Mouse (Mus musculus) hindbrain, postnatal 0 days (tissue): ENCODE measurements around the gene Card19. TPM values are rescaled to one million over a fixed set of nuclear protein-coding genes. Genes with fewer than 3 reads are reported as not detected.

Source experiments
- ATAC-seq: fragments of 200-750 bp; cut with Nextera tagmentation; 2 replicates; pipeline ENCODE4 v1.8.0; 2017; ENCODE audit warnings: mild to moderate bottlenecking, moderate TSS enrichment, moderate library complexity
- DNase-seq: peaks from one replicate; pipeline ENCODE4 v3.0.0-alpha.2; 2015; ENCODE audit warnings: low spot score
- H3K27ac ChIP-seq: fragments of 300-500 bp; sonication (generic); 2 replicates; pipeline ENCODE4 v1.5.1; 2014; ENCODE audit warnings: mild to moderate bottlenecking
- H3K27me3 ChIP-seq: fragments of 300-500 bp; sonication (generic); 2 replicates; pipeline ENCODE4 v1.6.1; 2014; ENCODE audit warnings: low read length, mixed read lengths; ENCODE audit not compliant: insufficient read depth
- H3K36me3 ChIP-seq: fragments of 300-500 bp; sonication (generic); 2 replicates; pipeline ENCODE4 v1.6.1; 2014; ENCODE audit warnings: low read length, mixed read lengths; ENCODE audit not compliant: insufficient read depth
- H3K4me1 ChIP-seq: fragments of 300-500 bp; sonication (generic); 2 replicates; pipeline ENCODE4 v1.6.1; 2014; ENCODE audit warnings: antibody characterized with exemption, low read length, mixed read lengths; ENCODE audit not compliant: insufficient read depth
- H3K4me2 ChIP-seq: fragments of 300-500 bp; sonication (generic); 2 replicates; pipeline ENCODE4 v1.6.1; 2014; ENCODE audit warnings: low read depth, mild to moderate bottlenecking, low read length, moderate library complexity, mixed read lengths
- H3K4me3 ChIP-seq: fragments of 300-500 bp; sonication (generic); 2 replicates; pipeline ENCODE4 v1.5.1; 2014; ENCODE audit warnings: low read length
- H3K9ac ChIP-seq: fragments of 300-500 bp; sonication (generic); replicated peaks from 2 replicates; pipeline ENCODE4 v1.6.1; 2014; ENCODE audit warnings: mild to moderate bottlenecking, low read length, moderate library complexity, mixed read lengths
- H3K9me3 ChIP-seq: fragments of 300-500 bp; sonication (generic); 2 replicates; pipeline ENCODE4 v1.6.1; 2016; ENCODE audit warnings: low read length, mixed read lengths
- CTCF ChIP-seq: IDR thresholded peaks from 2 replicates; pipeline ENCODE4 v1.5.1; 2016; ENCODE audit warnings: antibody characterized with exemption, control low read depth, low read depth
- WGBS: fragments of 180-500 bp; shearing (Covaris S2); extraction: QIAGEN DNeasy Blood & Tissue Kit; methylation state at CpG from one replicate; pipeline ENCODE4 v1.1.7; 2014; 5-methylcytosine and 5-hydroxymethylcytosine counted together
- polyA plus RNA-seq: library from polyadenylated mRNA; unstranded; fragments of >200 nt; fragmentation: Nextera tagmentation; extraction: Ambion mirVana; gene quantifications from 2 replicates; pipeline ENCODE4 v1.2.1, GENCODE M21; 2015
- total RNA-seq: library from RNA; depleted of rRNA; stranded (reverse); fragments of >200 nt; gene quantifications from 2 replicates; pipeline ENCODE4 v1.2.3, GENCODE M21; 2014

The Card19 gene
- total and polyA plus RNA-seq, 2 experiments from 2014 or later: 18.4 to 49.6 TPM

DNA sequence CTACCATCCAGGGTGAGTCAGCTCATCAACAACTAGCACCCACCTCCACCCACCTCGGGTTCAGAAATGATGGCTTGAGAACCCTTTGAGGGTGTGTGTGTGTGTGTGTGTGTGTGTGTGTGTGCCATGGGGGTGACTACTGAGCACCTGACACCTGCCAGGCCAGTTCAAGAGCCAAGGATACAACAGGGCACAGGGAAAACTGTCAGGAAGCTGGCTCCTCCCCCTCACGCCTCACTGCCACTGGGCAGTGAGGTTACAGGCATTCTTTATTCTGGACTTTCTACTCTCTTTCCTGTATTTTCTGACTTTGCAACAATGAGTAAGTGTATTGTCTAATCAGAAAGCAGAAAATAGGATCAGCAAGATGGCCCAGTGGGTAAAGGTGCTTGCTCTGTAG lies 33.8 kb upstream of the Card19 start:
- TF ChIP-seq CTCF: no peak
- ATAC-seq: no peak

DNA sequence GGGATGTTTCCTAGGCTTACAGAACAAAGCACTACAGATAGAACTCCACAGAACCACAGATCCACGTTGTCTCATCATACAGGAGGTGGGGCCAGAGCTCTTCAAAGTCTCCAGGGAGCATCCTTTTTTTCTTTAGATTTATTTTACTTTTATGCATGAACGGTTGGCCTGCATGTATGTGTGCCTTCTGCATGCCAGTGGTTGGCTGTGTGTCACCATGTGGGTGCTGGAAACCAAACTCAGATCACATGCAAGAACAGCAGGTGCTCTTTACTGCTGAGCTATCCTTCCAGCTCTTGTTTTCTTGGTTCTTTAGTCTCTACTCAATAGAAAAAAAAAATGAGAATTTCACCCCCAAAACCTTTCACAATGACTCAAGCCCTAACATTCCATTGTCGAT lies 33.1 kb upstream of the Card19 start:
- no peak for TF ChIP-seq CTCF
- ATAC-seq: no peak
- H3K4me3 ChIP-seq: no peak overlapping the region
- DNase-seq: no peak
- no peaks in the 10 kb centered on the region for H3K9me3 ChIP-seq
- no peak overlapping the region for H3K4me2 ChIP-seq
- H3K27ac ChIP-seq: no peak overlapping the region
- 57% methylated on average over 3 of the region's 3 CpGs for WGBS
- peaks cover 7% of the 10 kb centered on the region for H3K27me3 ChIP-seq
- no peak overlapping the region for H3K9ac ChIP-seq
- H3K4me1 ChIP-seq: no peaks in the 10 kb centered on the region
- no peaks in the 10 kb centered on the region for H3K36me3 ChIP-seq

More for the DNA sequence above, 33.8 kb upstream of the Card19 start:
- H3K4me2 ChIP-seq: no peak overlapping the region
- H3K27me3 ChIP-seq: peaks cover 7% of the 10 kb centered on the region
- H3K36me3 ChIP-seq: no peaks in the 10 kb centered on the region
- no peaks in the 10 kb centered on the region for H3K4me1 ChIP-seq
- H3K9me3 ChIP-seq: no peaks in the 10 kb centered on the region
- WGBS: 80% methylated on average over 2 of the region's 2 CpGs
- H3K27ac ChIP-seq: no peak overlapping the region
- no peak overlapping the region for H3K9ac ChIP-seq
- DNase-seq: no peak
- no peak overlapping the region for H3K4me3 ChIP-seq

DNA sequence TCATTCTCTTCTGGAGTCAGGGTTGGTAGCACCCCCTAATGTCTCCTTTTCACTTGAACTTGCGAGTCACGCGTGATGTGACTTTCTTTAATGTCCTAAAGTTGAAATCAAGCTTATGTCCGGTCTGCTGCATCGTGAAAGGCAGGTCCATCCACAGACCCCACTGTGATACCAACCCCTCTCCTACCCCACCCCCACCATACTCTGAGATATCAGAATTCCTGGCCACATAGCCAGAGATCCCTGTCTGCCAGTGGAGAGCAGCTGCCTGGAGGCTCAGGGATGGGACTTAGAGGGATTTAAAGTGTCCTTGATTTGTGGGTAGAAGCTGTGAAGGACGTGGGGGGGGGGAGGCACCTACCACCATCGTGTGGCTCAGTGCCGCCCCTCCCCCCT lies 32.6 kb upstream of the Card19 start, which contains the start of gene Susd3:
Gene Susd3 (minus strand): TSS at position 240 of the 396 bp plus-strand sequence.
- Histone ChIP-seq H3K27ac (no peak within 1 kb of the TSS), H3K4me3 (peak within 1 kb of the TSS; percentile 24), H3K36me3 (no peaks in the 10 kb centered on the region), H3K4me2 (peak within 1 kb of the TSS; percentile 51), H3K27me3 (peaks cover 7% of the 10 kb centered on the region), H3K4me1 (no peaks in the 10 kb centered on the region), H3K9ac (no peak within 1 kb of the TSS), H3K9me3 (no peaks in the 10 kb centered on the region)
- TF ChIP-seq CTCF: no peak
- 16% methylated on average over 8 of the region's 8 CpGs for WGBS
- no peak for DNase-seq
- peak; percentile 34; the same call in 1 of the 2 replicates for ATAC-seq

DNA sequence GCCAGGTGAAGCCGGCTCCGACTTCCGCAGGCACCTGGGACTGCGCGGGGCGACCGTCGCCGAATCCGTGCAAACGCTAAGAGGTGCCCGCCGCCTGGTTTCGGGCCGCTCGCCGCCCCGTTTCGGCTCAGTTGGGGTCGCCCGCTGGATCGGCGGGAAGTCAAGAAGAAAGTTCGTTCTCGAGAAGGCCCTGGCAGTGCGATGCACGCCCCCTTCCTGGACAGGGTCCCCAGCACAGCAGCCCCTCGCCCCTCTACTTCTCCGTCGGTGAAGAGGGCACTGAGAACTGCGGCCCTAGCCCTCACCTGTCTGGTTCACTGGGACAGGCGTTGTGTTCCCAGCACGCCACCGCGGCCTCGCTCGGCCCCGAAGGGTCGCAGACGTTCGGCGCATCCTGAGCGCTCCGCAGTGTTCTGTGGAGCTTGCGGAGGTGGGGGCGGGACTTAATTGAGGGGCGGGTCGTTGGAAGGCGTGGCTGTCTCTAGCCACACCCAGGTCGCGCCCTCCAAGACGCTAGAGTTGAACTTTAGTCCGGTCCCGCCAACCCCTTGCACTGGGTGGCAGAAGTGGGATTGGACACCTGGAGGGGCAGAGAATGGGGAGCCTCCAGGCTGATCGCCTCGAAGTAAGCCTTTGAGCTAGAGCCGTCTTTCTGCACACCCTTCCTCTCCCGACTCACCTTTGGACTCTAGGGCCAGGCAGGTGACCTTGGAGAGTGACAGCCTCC lies 32.1 kb upstream of the Card19 start:
- TF ChIP-seq CTCF: no peak
- DNase-seq (peak; percentile 22), ATAC-seq (peak; percentile 35; the same call in 1 of the 2 replicates)
- Histone ChIP-seq H3K9me3 (no peaks in the 10 kb centered on the region), H3K27ac (no peak overlapping the region), H3K4me1 (no peaks in the 10 kb centered on the region), H3K27me3 (peaks cover 7% of the 10 kb centered on the region), H3K36me3 (no peaks in the 10 kb centered on the region), H3K4me3 (peak overlapping the region; percentile 24), H3K9ac (no peak overlapping the region), H3K4me2 (peak overlapping the region; percentile 51)
- 1% methylated on average over 58 of the region's 58 CpGs for WGBS

DNA sequence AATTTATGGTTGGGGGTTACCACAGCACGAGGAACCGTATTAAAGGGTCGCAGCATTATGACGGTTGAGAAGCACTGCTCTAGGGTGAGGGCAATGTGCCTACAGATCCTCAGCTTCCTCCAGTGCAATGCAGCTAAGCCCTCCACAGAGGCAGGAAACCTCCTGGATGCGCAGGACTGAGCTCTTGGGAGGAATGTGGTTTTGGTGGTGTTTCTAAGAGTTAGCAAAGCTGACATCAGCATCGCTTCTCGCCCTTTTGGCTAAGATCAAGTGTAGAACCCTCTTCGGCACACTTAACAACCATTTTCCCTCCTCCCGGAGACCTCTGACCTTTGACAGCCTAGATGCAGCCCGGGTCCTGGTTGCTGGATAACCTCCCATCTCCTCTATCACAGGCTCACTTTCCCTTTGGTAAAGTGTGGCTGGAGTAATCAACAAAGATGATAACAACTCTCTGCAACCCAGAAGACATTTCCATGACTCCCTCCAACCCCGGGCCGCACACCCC lies 31.4 kb upstream of the Card19 start:
- no peak for TF ChIP-seq CTCF
- H3K4me2 ChIP-seq: peak overlapping the region; percentile 51
- ATAC-seq (no peak), DNase-seq (no peak)
- no peak overlapping the region for H3K9ac ChIP-seq
- no peaks in the 10 kb centered on the region for H3K9me3 ChIP-seq
- H3K4me3 ChIP-seq: peak overlapping the region; percentile 24
- H3K36me3 ChIP-seq: no peaks in the 10 kb centered on the region
- no peak overlapping the region for H3K27ac ChIP-seq
- WGBS: 39% methylated on average over 12 of the region's 12 CpGs
- peaks cover 7% of the 10 kb centered on the region for H3K27me3 ChIP-seq
- no peaks in the 10 kb centered on the region for H3K4me1 ChIP-seq

DNA sequence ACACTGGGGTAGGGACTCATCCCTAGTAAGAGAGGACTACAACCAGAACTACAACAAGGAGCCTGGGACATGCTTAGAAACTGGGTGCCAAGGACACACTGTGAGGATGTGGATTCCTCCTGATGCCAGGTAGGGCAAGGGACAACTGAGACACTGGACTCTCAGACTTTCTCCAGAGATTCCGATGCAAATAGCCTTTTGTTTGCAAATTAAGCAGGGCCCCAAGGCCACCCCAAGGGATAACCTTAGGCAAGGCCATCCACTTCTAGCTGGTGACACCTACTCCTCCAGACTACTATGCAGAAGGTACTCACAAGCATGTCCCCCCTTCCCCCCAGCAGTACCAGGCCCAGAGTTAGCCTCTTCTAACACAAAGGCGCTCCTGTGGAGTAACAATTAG lies 30.8 kb upstream of the Card19 start:
- Histone ChIP-seq H3K27ac (no peak overlapping the region), H3K4me3 (no peak overlapping the region), H3K9ac (no peak overlapping the region), H3K36me3 (no peaks in the 10 kb centered on the region), H3K4me1 (no peaks in the 10 kb centered on the region), H3K27me3 (peaks cover 7% of the 10 kb centered on the region), H3K4me2 (no peak overlapping the region), H3K9me3 (no peaks in the 10 kb centered on the region)
- no peak for DNase-seq
- 72% methylated on average over 2 of the region's 2 CpGs for WGBS
- no peak for TF ChIP-seq CTCF
- no peak for ATAC-seq

DNA sequence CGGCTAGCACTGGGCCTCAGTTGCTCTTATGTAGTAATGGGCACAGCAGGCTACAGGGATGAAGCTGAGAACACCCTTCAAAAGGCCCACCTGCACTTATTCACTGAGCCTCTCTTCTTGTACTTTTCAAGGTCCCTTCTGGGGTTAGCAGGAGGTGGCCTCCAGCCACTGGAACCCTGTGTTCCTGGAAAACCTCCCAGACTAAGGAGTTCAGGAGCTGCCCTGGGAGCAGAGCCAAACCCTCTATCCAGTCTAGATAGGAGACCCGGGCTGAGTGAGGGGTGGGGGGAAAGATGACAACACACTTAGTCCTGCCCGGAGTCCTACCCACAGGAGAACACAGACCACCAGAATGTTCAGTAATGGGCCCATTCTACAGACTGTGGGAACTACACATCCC lies 30.2 kb upstream of the Card19 start:
- Histone ChIP-seq H3K4me1 (no peaks in the 10 kb centered on the region), H3K4me3 (no peak overlapping the region)

More for the DNA sequence above, 30.2 kb upstream of the Card19 start:
- 60% methylated on average over 3 of the region's 3 CpGs for WGBS
- Histone ChIP-seq H3K9ac (no peak overlapping the region), H3K4me2 (no peak overlapping the region), H3K27ac (no peak overlapping the region), H3K27me3 (peaks cover 7% of the 10 kb centered on the region), H3K36me3 (no peaks in the 10 kb centered on the region), H3K9me3 (no peaks in the 10 kb centered on the region)
- no peak for ATAC-seq
- no peak for TF ChIP-seq CTCF
- DNase-seq: no peak
